Mouse (Mus musculus) lung, postnatal 0 days (tissue): ENCODE measurements around the gene Gli3. TPM values are rescaled to one million over a fixed set of nuclear protein-coding genes. Genes with fewer than 3 reads are reported as not detected.

Experiments
- ATAC-seq: fragments of 200-750 bp; cut with Nextera tagmentation; 2 replicates; pipeline ENCODE4 v1.8.0; 2017; ENCODE audit warnings: moderate library complexity
- DNase-seq: peaks from one replicate; pipeline ENCODE4 v3.0.0-alpha.2; 2016; ENCODE audit warnings: low spot score
- H3K27ac ChIP-seq: fragments of 300-500 bp; sonication (generic); 2 replicates; pipeline ENCODE4 v1.5.1; 2014; ENCODE audit warnings: antibody characterized with exemption, mild to moderate bottlenecking, low read length, mixed read lengths
- H3K27me3 ChIP-seq: fragments of 300-500 bp; sonication (generic); replicated peaks from 2 replicates; pipeline ENCODE4 v1.6.1; 2014; ENCODE audit warnings: low read length, mixed read lengths; ENCODE audit not compliant: insufficient read depth
- H3K36me3 ChIP-seq: fragments of 300-500 bp; sonication (generic); 2 replicates; pipeline ENCODE4 v1.6.1; 2014; ENCODE audit warnings: low read length, mixed read lengths; ENCODE audit not compliant: insufficient read depth
- H3K4me1 ChIP-seq: fragments of 300-500 bp; sonication (generic); 2 replicates; pipeline ENCODE4 v1.6.1; 2014; ENCODE audit warnings: antibody characterized with exemption, low read depth, low read length, mixed read lengths; ENCODE audit not compliant: insufficient read depth
- H3K4me2 ChIP-seq: fragments of 300-500 bp; sonication (generic); replicated peaks from 2 replicates; pipeline ENCODE4 v1.6.1; 2014; ENCODE audit warnings: low read depth, mild to moderate bottlenecking, low read length, moderate library complexity, mixed read lengths
- H3K4me3 ChIP-seq: fragments of 300-500 bp; sonication (generic); 2 replicates; pipeline ENCODE4 v1.5.1; 2014; ENCODE audit warnings: low read depth, low read length
- H3K9ac ChIP-seq: fragments of 300-500 bp; sonication (generic); replicated peaks from 2 replicates; pipeline ENCODE4 v1.6.1; 2014; ENCODE audit warnings: low read depth, mild to moderate bottlenecking
- H3K9me3 ChIP-seq: fragments of 300-500 bp; sonication (generic); 2 replicates; pipeline ENCODE4 v1.6.1; 2016; ENCODE audit warnings: low read length, mixed read lengths
- CTCF ChIP-seq: IDR thresholded peaks from 2 replicates; pipeline ENCODE4 v1.5.1; 2016; ENCODE audit warnings: antibody characterized with exemption, mild to moderate bottlenecking
- EP300 ChIP-seq: IDR thresholded peaks from 2 replicates; pipeline ENCODE4 v1.6.1; 2016; ENCODE audit warnings: antibody characterized with exemption, mild to moderate bottlenecking, control low read depth
- WGBS: fragments of 180-500 bp; shearing (Covaris S2); extraction: QIAGEN DNeasy Blood & Tissue Kit; methylation state at CpG from one replicate; pipeline ENCODE4 v1.1.7; 2014; 5-methylcytosine and 5-hydroxymethylcytosine counted together
- polyA plus RNA-seq: library from polyadenylated mRNA; unstranded; fragments of >200 nt; fragmentation: Nextera tagmentation; extraction: Ambion mirVana; gene quantifications from 2 replicates; pipeline ENCODE4 v1.2.1, GENCODE M21; 2015

Gene Gli3
- polyA plus RNA-seq, 1 experiment from 2014 or later, result 3.5 TPM

GRCm38 (mm10) chr13:15670962-15671313, 207.9 kb downstream of the Gli3 start:
- Histone ChIP-seq H3K36me3 (no peaks in the 10 kb centered on the region), H3K9ac (no peak overlapping the region), H3K27ac (no peak overlapping the region), H3K9me3 (no peaks in the 10 kb centered on the region), H3K4me3 (no peak overlapping the region), H3K27me3 (no peaks in the 10 kb centered on the region), H3K4me2 (no peak overlapping the region), H3K4me1 (no peaks in the 10 kb centered on the region)
- DNase-seq (no peak), ATAC-seq (no peak)
- WGBS, result 46% methylated on average over 4 of the region's 4 CpGs
- TF ChIP-seq CTCF, result no peak
- TF ChIP-seq EP300, result no peak

- H3K9ac ChIP-seq, result no peak overlapping the region
- no peak overlapping the region for H3K4me2 ChIP-seq
- H3K4me1 ChIP-seq, result no peaks in the 10 kb centered on the region
- TF ChIP-seq CTCF, result no peak
- TF ChIP-seq EP300, result no peak
- H3K4me3 ChIP-seq, result no peak overlapping the region
- no peaks in the 10 kb centered on the region for H3K27me3 ChIP-seq
- no peaks in the 10 kb centered on the region for H3K9me3 ChIP-seq
- ATAC-seq (no peak), DNase-seq (no peak)
- H3K36me3 ChIP-seq, result no peaks in the 10 kb centered on the region
- H3K27ac ChIP-seq, result no peak overlapping the region
Observed at GRCm38 (mm10) chr13:15675480-15675879, 212.4 kb downstream of the Gli3 start.

GRCm38 (mm10) chr13:15677106-15677760, 214.2 kb downstream of the Gli3 start:
- H3K4me3 ChIP-seq, result no peak overlapping the region
- no peak for ATAC-seq
- H3K27me3 ChIP-seq, result no peaks in the 10 kb centered on the region
- H3K4me2 ChIP-seq, result no peak overlapping the region
- H3K4me1 ChIP-seq, result no peaks in the 10 kb centered on the region
- H3K27ac ChIP-seq, result no peak overlapping the region
- DNase-seq, result no peak
- 88% methylated on average over 4 of the region's 4 CpGs for WGBS
- H3K9me3 ChIP-seq, result no peaks in the 10 kb centered on the region
- no peaks in the 10 kb centered on the region for H3K36me3 ChIP-seq
- H3K9ac ChIP-seq, result no peak overlapping the region
- no peak for TF ChIP-seq EP300
- TF ChIP-seq CTCF, result no peak

- WGBS, result 87% methylated on average over 1 of the region's 1 CpGs
- no peak overlapping the region for H3K9ac ChIP-seq
- H3K4me3 ChIP-seq, result no peak overlapping the region
- ATAC-seq (no peak), DNase-seq (no peak)
- no peaks in the 10 kb centered on the region for H3K9me3 ChIP-seq
- H3K27ac ChIP-seq, result no peak overlapping the region
- TF ChIP-seq EP300 (no peak), CTCF (no peak)
- no peaks in the 10 kb centered on the region for H3K27me3 ChIP-seq
- no peaks in the 10 kb centered on the region for H3K36me3 ChIP-seq
- H3K4me1 ChIP-seq, result no peaks in the 10 kb centered on the region
- no peak overlapping the region for H3K4me2 ChIP-seq
Observed at GRCm38 (mm10) chr13:15681530-15681929, 218.5 kb downstream of the Gli3 start.

GRCm38 (mm10) chr13:15683006-15683405, 220.0 kb downstream of the Gli3 start:
- Histone ChIP-seq H3K27me3 (no peaks in the 10 kb centered on the region), H3K4me2 (no peak overlapping the region), H3K36me3 (no peaks in the 10 kb centered on the region), H3K9ac (no peak overlapping the region), H3K4me3 (no peak overlapping the region), H3K9me3 (no peaks in the 10 kb centered on the region), H3K27ac (no peak overlapping the region), H3K4me1 (no peaks in the 10 kb centered on the region)
- no peak for TF ChIP-seq CTCF
- no peak for TF ChIP-seq EP300
- 29% methylated on average over 1 of the region's 1 CpGs for WGBS
- ATAC-seq (no peak), DNase-seq (no peak)

- WGBS, result 68% methylated on average over 6 of the region's 6 CpGs
- H3K27me3 ChIP-seq, result no peaks in the 10 kb centered on the region
- no peak overlapping the region for H3K4me2 ChIP-seq
- TF ChIP-seq CTCF, result no peak
- no peak for TF ChIP-seq EP300
- H3K4me3 ChIP-seq, result no peak overlapping the region
- no peak for ATAC-seq
- no peaks in the 10 kb centered on the region for H3K9me3 ChIP-seq
- no peak overlapping the region for H3K27ac ChIP-seq
- DNase-seq, result no peak
- no peak overlapping the region for H3K9ac ChIP-seq
- H3K36me3 ChIP-seq, result no peaks in the 10 kb centered on the region
- H3K4me1 ChIP-seq, result no peaks in the 10 kb centered on the region
Observed at GRCm38 (mm10) chr13:15688074-15688825, 225.2 kb downstream of the Gli3 start.
